Mouse (Mus musculus): ENCODE results near the gene Ubl7. TPM values are rescaled to one million over a fixed set of nuclear protein-coding genes. Genes with fewer than 3 reads are reported as not detected.

The Ubl7 gene
- total and polyA plus RNA-seq, 3 experiments: 24.7 to 81.1 (median 37.3) TPM

GRCm38 (mm10) chr9:57874134-57874533 is 36.6 kb upstream of the Ubl7 start:
- H3K4me2 ChIP-seq (ENCODE audit: insufficient read depth, low read depth, poor library complexity, severe bottlenecking): no peak overlapping the region
- H3K27me3 ChIP-seq (replicated peaks): no peaks in the 10 kb centered on the region
- TF ChIP-seq MAX (IDR thresholded peaks at IDR 0.05; ENCODE audit: low read length) (0 out of 2 replicates have a peak, but pooled peaks have one; percentile 21), ZKSCAN1 (IDR thresholded peaks at IDR 0.05; ENCODE audit: borderline replicate concordance, low read depth, low read length) (no peak), ELF1 (IDR thresholded peaks at IDR 0.05; ENCODE audit: low read depth, low read length) (peak; percentile 60)
- no peak overlapping the region for H3K27ac ChIP-seq (ENCODE audit: insufficient read depth, low read depth)
- no peaks in the 10 kb centered on the region for H3K9me3 ChIP-seq (replicated peaks; ENCODE audit: low read length)
- H3K79me2 ChIP-seq (replicated peaks; ENCODE audit: control insufficient read depth, extremely low read depth, insufficient read depth, poor library complexity, severe bottlenecking): no peaks in the 10 kb centered on the region
- H3K4me1 ChIP-seq (ENCODE audit: control insufficient read depth in 1 of 2, insufficient read depth in 2 of 2): peaks cover 0 to 9% of the 10 kb centered on the region in 2 experiments; a peak in 1 of 4 replicates
- H3K9ac ChIP-seq (ENCODE audit: insufficient read depth, low read depth): no peak overlapping the region
- in situ Hi-C loops (cut with MboI; ENCODE audit: low pct_ligation_motif_present, low pct_unique_long_range_greater_than_20kb, low sequenced_read_pairs): loop anchor here (5.0 kb wide), 1 partner anchor 33 kb away; no protein-coding TSS in a partner anchor
- H3K4me3 ChIP-seq (replicated peaks in 1 of 3; ENCODE audit: low read depth in 2 of 3, low read length in 2 of 3, poor library complexity in 1 of 3): no peak overlapping the region
- peak; percentile 24 for DNase-seq (ENCODE audit: extremely low read depth)
- H3K36me3 ChIP-seq (replicated peaks in 1 of 2; ENCODE audit: control insufficient read depth in 1 of 2, insufficient read depth in 1 of 2, low read length in 1 of 2): no peaks in the 10 kb centered on the region
- dilution Hi-C loops (cut with MboI; ENCODE audit: extremely low pct_ligation_motif_present, extremely low pct_unique_long_range_greater_than_20kb, low sequenced_read_pairs): no loop called here

DNA sequence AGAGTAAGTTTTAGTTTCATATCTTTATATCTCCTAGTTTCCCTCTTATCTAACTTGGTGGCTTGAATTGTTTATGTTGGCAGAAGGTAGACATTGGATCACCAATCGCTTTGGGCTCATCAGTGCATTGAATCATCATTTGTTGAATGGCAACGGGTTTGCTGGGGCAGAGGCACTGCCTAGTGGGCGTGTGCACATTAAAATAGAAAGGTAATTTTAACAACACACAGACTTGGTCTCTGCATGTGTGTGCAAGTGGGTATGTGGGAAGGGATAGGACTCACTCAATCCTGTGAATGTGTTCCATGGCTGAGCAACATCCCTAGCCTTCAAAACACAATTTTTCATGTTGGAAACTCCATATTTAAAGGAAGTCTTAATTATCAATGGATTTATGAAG is 35.8 kb upstream of the Ubl7 start:
- no peak overlapping the region for H3K4me2 ChIP-seq (ENCODE audit: insufficient read depth, low read depth, poor library complexity, severe bottlenecking)
- dilution Hi-C loops (cut with MboI; ENCODE audit: extremely low pct_ligation_motif_present, extremely low pct_unique_long_range_greater_than_20kb, low sequenced_read_pairs) (no loop called here), in situ Hi-C loops (cut with MboI; ENCODE audit: low pct_ligation_motif_present, low pct_unique_long_range_greater_than_20kb, low sequenced_read_pairs) (loop anchor here (5.0 kb wide), 1 partner anchor 32 kb away; no protein-coding TSS in a partner anchor)

GRCm38 (mm10) chr9:57879213-57879612 is 31.6 kb upstream of the Ubl7 start:
- no peaks in the 10 kb centered on the region for H3K9me3 ChIP-seq (replicated peaks; ENCODE audit: low read length)
- no peak for DNase-seq (ENCODE audit: extremely low read depth)
- no peak overlapping the region for H3K27ac ChIP-seq (ENCODE audit: insufficient read depth, low read depth)
- TF ChIP-seq GABPA (IDR thresholded peaks at IDR 0.05; ENCODE audit: insufficient replicate concordance, low read depth, low read length): no peak
- no peak for TF ChIP-seq MAFK (IDR thresholded peaks at IDR 0.05; ENCODE audit: insufficient replicate concordance, low read length)
- TF ChIP-seq USF1 (IDR thresholded peaks at IDR 0.05; ENCODE audit: low read depth, low read length): no peak
- TF ChIP-seq TBP (conservative IDR thresholded peaks at IDR 0.05; ENCODE audit: low read depth, low read length): no peak
- TF ChIP-seq E2F4 (IDR thresholded peaks at IDR 0.05; ENCODE audit: insufficient replicate concordance, low read depth, low read length): no peak
- TF ChIP-seq POLR2AphosphoS2 (IDR thresholded peaks at IDR 0.05; ENCODE audit: low read depth, low read length): no peak
- no peak for TF ChIP-seq SMC3 (IDR thresholded peaks at IDR 0.05; ENCODE audit: low read depth, low read length)
- TF ChIP-seq POLR2A (IDR thresholded peaks at IDR 0.05; ENCODE audit: low read depth, low read length): no peak
- dilution Hi-C loops (cut with MboI; ENCODE audit: extremely low pct_ligation_motif_present, extremely low pct_unique_long_range_greater_than_20kb, low sequenced_read_pairs) (no loop called here), in situ Hi-C loops (cut with MboI; ENCODE audit: low pct_ligation_motif_present, low pct_unique_long_range_greater_than_20kb, low sequenced_read_pairs) (no loop called here)
- H3K4me2 ChIP-seq (ENCODE audit: insufficient read depth, low read depth, poor library complexity, severe bottlenecking): no peak overlapping the region
- H3K36me3 ChIP-seq (replicated peaks in 1 of 2; ENCODE audit: control insufficient read depth in 1 of 2, insufficient read depth in 1 of 2, low read length in 1 of 2): no peaks in the 10 kb centered on the region
- H3K79me2 ChIP-seq (replicated peaks; ENCODE audit: control insufficient read depth, extremely low read depth, insufficient read depth, poor library complexity, severe bottlenecking): no peaks in the 10 kb centered on the region
- H3K9ac ChIP-seq (ENCODE audit: insufficient read depth, low read depth): no peak overlapping the region
- no peak overlapping the region for H3K4me3 ChIP-seq (replicated peaks in 1 of 3; ENCODE audit: low read depth in 2 of 3, low read length in 2 of 3, poor library complexity in 1 of 3)
- peaks cover 0 to 12% of the 10 kb centered on the region in 2 experiments; a peak in 2 of 4 replicates for H3K4me1 ChIP-seq (ENCODE audit: control insufficient read depth in 1 of 2, insufficient read depth in 2 of 2)
- peaks cover 3% of the 10 kb centered on the region for H3K27me3 ChIP-seq (replicated peaks)

More for the DNA sequence above, 35.8 kb upstream of the Ubl7 start:
- no peak for TF ChIP-seq ZMIZ1 (IDR thresholded peaks at IDR 0.05; ENCODE audit: low read depth, low read length)
- TF ChIP-seq KAT2A (IDR thresholded peaks at IDR 0.05; ENCODE audit: insufficient replicate concordance, low read length): no peak
- TF ChIP-seq GABPA (IDR thresholded peaks at IDR 0.05; ENCODE audit: insufficient replicate concordance, low read depth, low read length): no peak
- TF ChIP-seq ELF1 (IDR thresholded peaks at IDR 0.05; ENCODE audit: low read depth, low read length): no peak
- Histone ChIP-seq H3K36me3 (replicated peaks in 1 of 2; ENCODE audit: control insufficient read depth in 1 of 2, insufficient read depth in 1 of 2, low read length in 1 of 2) (no peaks in the 10 kb centered on the region), H3K9me3 (replicated peaks; ENCODE audit: low read length) (no peaks in the 10 kb centered on the region), H3K4me3 (replicated peaks in 1 of 3; ENCODE audit: low read depth in 2 of 3, low read length in 2 of 3, poor library complexity in 1 of 3) (no peak overlapping the region), H3K27ac (ENCODE audit: insufficient read depth, low read depth) (no peak overlapping the region), H3K9ac (ENCODE audit: insufficient read depth, low read depth) (no peak overlapping the region), H3K79me2 (replicated peaks; ENCODE audit: control insufficient read depth, extremely low read depth, insufficient read depth, poor library complexity, severe bottlenecking) (no peaks in the 10 kb centered on the region), H3K27me3 (replicated peaks) (no peaks in the 10 kb centered on the region), H3K4me1 (ENCODE audit: control insufficient read depth in 1 of 2, insufficient read depth in 2 of 2) (peaks cover 0 to 9% of the 10 kb centered on the region in 2 experiments; a peak in 1 of 4 replicates)
- no peak for DNase-seq (ENCODE audit: extremely low read depth)
